Mouse (Mus musculus) brain, embryonic 14.5 days (tissue): ENCODE data around the gene Hic2.

Source experiments
- CTCF ChIP-seq: fragments of 200-500 bp; IDR thresholded peaks from 2 replicates; pipeline ENCODE4 v1.5.1; 2012; ENCODE audit warnings: inconsistent platforms, mild to moderate bottlenecking, moderate library complexity, borderline replicate concordance; ENCODE audit not compliant: insufficient read depth, insufficient read length; ENCODE audit errors: extremely low read depth
- POLR2A ChIP-seq: fragments of 200-500 bp; IDR thresholded peaks from 2 replicates; pipeline ENCODE4 v1.6.1; 2012; ENCODE audit warnings: mild to moderate bottlenecking, inconsistent platforms, borderline replicate concordance; ENCODE audit not compliant: poor library complexity, insufficient read depth, insufficient read length, severe bottlenecking; ENCODE audit errors: extremely low read depth

- TF ChIP-seq CTCF (no peak), POLR2A (no peak)
Measured at GRCm38 (mm10) chr16:17275721-17276120, 42.3 kb downstream of the Hic2 start, which contains the start of gene Tmem191c.
